ENCODE assay signal across 31 mouse cellular contexts in genomic region chr2:79627624-79628023, GRCm38 (mm10). TPM values are rescaled to one million over a fixed set of nuclear protein-coding genes. Genes with fewer than 3 reads are reported as not detected.
DNase-seq lines count a peak whose midpoint lies in the region; ATAC-seq and TF ChIP-seq lines count a peak whose summit lies in the region.
"Had no signal": no experiment of that assay in that cellular context is flagged by ENCODE, and none has a peak within 500 bp of the region (broad histone marks: within the 10 kb centered on the region; RNA-seq: fewer than 3 reads in every experiment).

No protein-coding gene starts in this region.

- DNase-seq in kidney, adult 2 months: peak; percentile 20
- DNase-seq in retina, postnatal 1 day: peak; percentile 23
- DNase-seq in retina, embryonic 14.5 days (ENCODE audit: low spot score): no peak
- no peak for DNase-seq in neural tube, embryonic 10.5 days (ENCODE audit: extremely low spot score, low spot score)
- DNase-seq in right cerebral cortex, postnatal 10 days (ENCODE audit: low spot score in 2 of 2): no peak
- DNase-seq: adrenal gland, adult 2 months; adrenal gland, postnatal 36 days; cerebellum, adult 18-20 months; cerebellum, postnatal 10 days; heart, postnatal 10 days; kidney, postnatal 4 days; midbrain, embryonic 14.5 days; right cerebral cortex, postnatal 25 days; spleen, adult 18-20 months; thymus, adult 18-20 months; thymus, postnatal 4 days had no signal

- no peak for TF ChIP-seq POLR2A in kidney, adult 2 months (IDR thresholded peaks at IDR 0.05; ENCODE audit: low read depth, low read length)

- no peaks in the 10 kb centered on the region for H3K36me3 ChIP-seq in kidney, adult 2 months (ENCODE audit: control insufficient read depth, insufficient read depth, low read length)
- no peaks in the 10 kb centered on the region for H3K36me3 ChIP-seq in kidney, embryonic 16.5 days (ENCODE audit: insufficient read depth, low read length)
- no peaks in the 10 kb centered on the region for H3K36me3 ChIP-seq in intestine, postnatal 0 days (ENCODE audit: control insufficient read depth, insufficient read depth)
- H3K36me3 ChIP-seq: embryonic facial prominence, embryonic 13.5 days; forebrain, embryonic 10.5 days; forebrain, embryonic 15.5 days; heart, embryonic 13.5 days; kidney, embryonic 15.5 days; limb, embryonic 10.5 days; limb, embryonic 15.5 days; liver, embryonic 15.5 days; neural tube, embryonic 13.5 days had no signal

- TF ChIP-seq CTCF in kidney, adult 2 months (conservative IDR thresholded peaks at IDR 0.05; ENCODE audit: insufficient read depth, insufficient read length, low read depth, low read length): no peak
- no peak for TF ChIP-seq CTCF in intestine, postnatal 0 days (IDR thresholded peaks at IDR 0.05; ENCODE audit: low read depth)

- no peaks in the 10 kb centered on the region for H3K9me3 ChIP-seq in kidney, embryonic 16.5 days (ENCODE audit: low read length)
- H3K9me3 ChIP-seq in intestine, postnatal 0 days (ENCODE audit: control insufficient read depth): no peaks in the 10 kb centered on the region
- H3K9me3 ChIP-seq: embryonic facial prominence, embryonic 13.5 days; forebrain, embryonic 10.5 days; forebrain, embryonic 15.5 days; heart, embryonic 13.5 days; kidney, embryonic 15.5 days; limb, embryonic 10.5 days; limb, embryonic 15.5 days; liver, embryonic 15.5 days; neural tube, embryonic 13.5 days had no signal

- no peak for ATAC-seq in kidney, embryonic 16.5 days (ENCODE audit: low FRiP score, low TSS enrichment)
- ATAC-seq in intestine, postnatal 0 days: peak; percentile 99
- ATAC-seq: activated CD4-positive, CD25-positive, alpha-beta regulatory T cell, adult 4 months; CD4-positive, CD25-positive, alpha-beta regulatory T cell, adult 4 months; forebrain, embryonic 15.5 days; hindbrain, embryonic 16.5 days had no signal

- H3K4me1 ChIP-seq in kidney, adult 2 months (ENCODE audit: control insufficient read depth, insufficient read depth, low read length): no peaks in the 10 kb centered on the region
- H3K4me1 ChIP-seq in kidney, embryonic 16.5 days (ENCODE audit: insufficient read depth, low read length): no peaks in the 10 kb centered on the region
- no peaks in the 10 kb centered on the region for H3K4me1 ChIP-seq in intestine, postnatal 0 days (replicated peaks; ENCODE audit: control insufficient read depth, insufficient read depth, low read length)
- H3K4me1 ChIP-seq: embryonic facial prominence, embryonic 13.5 days; forebrain, embryonic 10.5 days; forebrain, embryonic 15.5 days; kidney, embryonic 15.5 days; limb, embryonic 15.5 days; liver, embryonic 15.5 days; neural tube, embryonic 13.5 days had no signal

- H3K4me2 ChIP-seq in kidney, embryonic 16.5 days (replicated peaks; ENCODE audit: low read depth, low read length): no peak overlapping the region
- H3K4me2 ChIP-seq in intestine, postnatal 0 days (replicated peaks; ENCODE audit: low read depth): no peak overlapping the region
- H3K4me2 ChIP-seq: embryonic facial prominence, embryonic 13.5 days; forebrain, embryonic 15.5 days; heart, embryonic 13.5 days; kidney, embryonic 15.5 days; limb, embryonic 15.5 days; liver, embryonic 15.5 days; neural tube, embryonic 13.5 days had no signal

- 90% methylated on average over 1 of the region's 1 CpGs for WGBS in kidney, adult 2 months
- WGBS in kidney, embryonic 16.5 days: 80% methylated on average over 1 of the region's 1 CpGs
- WGBS in intestine, postnatal 0 days: 29% methylated on average over 1 of the region's 1 CpGs

- no peak overlapping the region for H3K27ac ChIP-seq in kidney, adult 2 months (ENCODE audit: insufficient read depth, low read depth, low read length)
- H3K27ac ChIP-seq in kidney, embryonic 16.5 days (ENCODE audit: low read length): no peak overlapping the region
- H3K27ac ChIP-seq in intestine, postnatal 0 days (ENCODE audit: low read depth, low read length): 0 out of 2 replicates have a peak overlapping the region, but pooled peaks have one; percentile 41
- H3K27ac ChIP-seq: embryonic facial prominence, embryonic 13.5 days; forebrain, embryonic 10.5 days; forebrain, embryonic 15.5 days; heart, embryonic 13.5 days; kidney, embryonic 15.5 days; limb, embryonic 10.5 days; limb, embryonic 15.5 days; liver, embryonic 15.5 days; macrophage; neural tube, embryonic 13.5 days had no signal

- no peak overlapping the region for H3K9ac ChIP-seq in kidney, embryonic 16.5 days (replicated peaks; ENCODE audit: low read length)
- no peak overlapping the region for H3K9ac ChIP-seq in intestine, postnatal 0 days (ENCODE audit: low read depth, low read length)
- H3K9ac ChIP-seq: embryonic facial prominence, embryonic 13.5 days; forebrain, embryonic 15.5 days; heart, embryonic 13.5 days; kidney, embryonic 15.5 days; limb, embryonic 15.5 days; liver, embryonic 15.5 days; neural tube, embryonic 13.5 days had no signal

- no peak overlapping the region for H3K4me3 ChIP-seq in kidney, adult 2 months (ENCODE audit: insufficient read depth, low read depth, low read length)
- H3K4me3 ChIP-seq in kidney, embryonic 16.5 days (ENCODE audit: low read length): no peak overlapping the region
- H3K4me3 ChIP-seq in intestine, postnatal 0 days (ENCODE audit: low read depth, low read length): no peak overlapping the region
- H3K4me3 ChIP-seq: embryonic facial prominence, embryonic 13.5 days; forebrain, embryonic 10.5 days; forebrain, embryonic 15.5 days; heart, embryonic 13.5 days; kidney, embryonic 15.5 days; limb, embryonic 10.5 days; limb, embryonic 15.5 days; liver, embryonic 15.5 days; neural tube, embryonic 13.5 days had no signal

- H3K27me3 ChIP-seq in kidney, adult 2 months (replicated peaks; ENCODE audit: control insufficient read depth, insufficient read depth, low read length): no peaks in the 10 kb centered on the region
- no peaks in the 10 kb centered on the region for H3K27me3 ChIP-seq in kidney, embryonic 16.5 days (ENCODE audit: insufficient read depth, low read length)
- no peaks in the 10 kb centered on the region for H3K27me3 ChIP-seq in intestine, postnatal 0 days (replicated peaks; ENCODE audit: control insufficient read depth, insufficient read depth, low read length)
- H3K27me3 ChIP-seq: embryonic facial prominence, embryonic 13.5 days; forebrain, embryonic 15.5 days; heart, embryonic 13.5 days; kidney, embryonic 15.5 days; limb, embryonic 15.5 days; liver, embryonic 15.5 days; neural tube, embryonic 13.5 days had no signal

RNA-seq across cellular contexts. Expression of gene Itprid2, which starts 7.5 kb away (rescaled TPM):
- polyA plus RNA-seq in kidney, adult 2 months (2012; rRNA removed): 17.0 and 22.8 TPM in 2 replicates
- 22.5 and 22.6 TPM in 2 replicates for polyA plus RNA-seq in kidney, embryonic 16.5 days (2015; fragmentation: Nextera tagmentation; extraction: Ambion mirVana)
- 21.1 and 22.0 TPM in 2 replicates for polyA plus RNA-seq in intestine, postnatal 0 days (2015; fragmentation: Nextera tagmentation; extraction: Ambion mirVana)

Comparison
In these comparisons a context has a peak if more than half of its experiments do, and no peak if none do; other contexts are left out.
1. DNase-seq: peak in kidney, adult 2 months (single experiment) and retina, postnatal 1 day (single experiment); none in retina, embryonic 14.5 days (single experiment), neural tube, embryonic 10.5 days (single experiment) and right cerebral cortex, postnatal 10 days (0 of 2).